Mouse (Mus musculus): ENCODE data around the gene Apobec4. TPM values are rescaled to one million over a fixed set of nuclear protein-coding genes. Genes with fewer than 3 reads are reported as not detected.
"Not testable (repeated sequence)": the region's sequence is repeated elsewhere in the genome, so short reads cannot be mapped to it uniquely, and the experiment has no call there.

Apobec4 gene
- polyA plus RNA-seq, 1 experiment: not detected

DNA sequence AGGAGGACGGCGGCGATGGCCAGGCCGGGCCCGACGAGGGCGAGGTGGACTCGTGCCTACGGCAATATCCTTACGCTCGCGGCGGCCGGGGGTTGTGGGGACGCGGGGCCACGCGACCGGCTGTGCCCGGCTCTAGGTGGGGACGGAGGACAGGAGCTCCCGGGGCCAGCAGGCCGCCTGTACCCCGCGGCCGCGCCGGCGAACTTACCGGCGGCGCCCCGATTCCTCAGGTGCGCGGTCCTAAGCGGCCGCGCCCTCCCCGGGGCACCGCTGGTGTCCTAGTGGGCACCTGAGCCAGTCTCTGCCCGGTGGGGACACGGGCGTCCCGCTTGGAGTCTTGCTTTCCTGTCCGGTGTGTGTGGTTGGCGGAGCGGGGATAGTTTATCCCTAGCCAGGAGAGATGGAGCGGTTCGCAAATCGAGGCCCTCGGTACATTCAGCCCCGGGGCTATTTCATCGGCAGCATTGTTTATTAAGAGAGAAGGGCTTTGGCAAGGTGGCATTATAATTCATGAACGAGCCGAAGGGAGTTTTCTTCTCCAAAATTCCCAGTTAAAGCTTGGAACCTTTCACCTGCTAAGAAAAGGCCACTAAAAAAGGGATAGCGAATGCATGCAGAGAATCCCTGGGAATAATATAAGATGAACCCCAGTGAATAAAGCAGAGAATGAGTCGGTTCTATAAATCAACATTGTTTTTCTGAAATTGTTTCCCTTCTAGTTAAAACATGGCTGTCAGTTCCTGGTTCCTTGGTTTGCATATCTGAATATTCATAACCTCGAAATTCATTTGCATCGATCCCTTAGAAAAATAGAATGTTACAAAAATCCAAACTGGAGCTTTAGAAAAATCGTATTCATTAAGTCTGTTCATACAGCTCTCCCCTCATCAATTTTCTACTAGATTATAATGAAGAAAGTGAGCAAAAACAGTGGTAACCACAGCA, 16.7 kb downstream of the Apobec4 start:
- DNase-seq (ENCODE audit: low spot score): no peak

DNA sequence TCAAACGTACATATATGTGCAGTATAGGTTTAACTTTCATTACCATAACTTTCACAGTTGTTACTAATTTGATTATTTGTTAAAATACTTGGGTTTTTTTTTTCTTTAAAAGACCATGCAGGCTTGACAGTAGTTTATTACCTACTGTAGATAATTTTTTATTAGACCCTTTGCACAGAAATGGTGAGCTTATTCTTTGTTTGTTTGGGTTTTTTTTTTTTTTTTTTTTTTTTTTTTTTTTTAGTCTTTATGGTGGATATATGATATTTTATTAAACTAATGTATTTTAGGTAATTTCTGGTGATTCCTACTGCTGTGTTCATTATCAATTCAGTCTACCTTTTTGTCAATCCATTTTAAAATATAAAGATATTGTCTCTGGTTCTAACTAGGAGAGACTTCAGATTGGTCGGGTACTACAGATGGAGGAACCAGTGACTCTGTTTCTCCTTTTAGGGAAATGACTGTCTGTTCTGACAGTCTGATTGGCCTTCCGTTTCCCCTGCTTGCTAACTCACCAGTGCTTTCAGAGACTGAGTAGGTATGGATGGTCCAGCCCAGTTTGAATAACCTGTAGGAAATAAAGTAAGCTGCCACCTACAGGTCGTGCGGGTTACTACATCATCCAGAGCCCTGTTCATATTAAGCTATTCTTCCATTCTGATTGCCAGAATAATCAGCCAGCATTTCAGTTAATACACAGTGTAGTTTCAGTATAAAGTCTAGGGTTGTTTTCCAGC, 17.6 kb downstream of the Apobec4 start:
- peak; percentile 37 for DNase-seq (ENCODE audit: low spot score)

DNA sequence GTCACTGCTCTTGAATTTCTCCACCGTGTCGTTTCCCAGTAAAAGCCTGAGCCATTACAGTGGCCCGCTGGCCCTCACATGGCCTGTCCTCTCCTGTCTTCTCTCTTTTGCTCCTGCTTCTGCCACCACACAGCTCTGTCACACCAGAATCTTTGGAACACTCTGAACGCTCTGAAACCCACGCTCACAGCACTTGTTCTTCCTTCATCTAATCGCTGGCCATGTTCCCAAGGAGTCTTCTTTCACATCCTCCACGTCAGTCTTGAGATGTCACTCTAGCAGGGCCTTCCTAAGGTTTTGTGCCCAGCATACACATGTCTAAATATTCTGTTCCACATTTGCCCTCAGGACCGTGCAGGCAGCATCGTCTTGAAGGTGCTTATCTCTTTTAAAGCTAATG, 20.7 kb downstream of the Apobec4 start:
- no peak for DNase-seq (ENCODE audit: low spot score)

DNA sequence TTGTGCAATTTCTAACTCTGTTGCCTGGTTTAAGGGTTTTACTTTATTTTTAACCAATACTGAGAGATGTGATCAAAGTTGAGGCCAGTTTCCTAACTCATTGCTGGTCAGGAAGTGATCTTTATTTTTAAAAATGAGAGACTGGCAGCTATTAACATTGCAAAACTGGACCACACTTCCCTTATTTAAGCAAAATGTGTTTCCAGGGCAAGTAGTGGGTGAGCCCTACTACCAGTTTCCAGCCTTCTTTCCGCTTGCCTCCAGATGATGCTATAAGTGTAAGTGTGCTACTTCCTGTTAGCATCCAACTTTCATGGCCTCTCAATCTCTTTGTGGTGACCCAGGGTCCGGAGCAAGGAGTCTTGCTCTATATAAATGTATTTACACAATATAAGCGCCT, 24.2 kb downstream of the Apobec4 start:
- DNase-seq (ENCODE audit: low spot score): not testable (repeated sequence)

DNA sequence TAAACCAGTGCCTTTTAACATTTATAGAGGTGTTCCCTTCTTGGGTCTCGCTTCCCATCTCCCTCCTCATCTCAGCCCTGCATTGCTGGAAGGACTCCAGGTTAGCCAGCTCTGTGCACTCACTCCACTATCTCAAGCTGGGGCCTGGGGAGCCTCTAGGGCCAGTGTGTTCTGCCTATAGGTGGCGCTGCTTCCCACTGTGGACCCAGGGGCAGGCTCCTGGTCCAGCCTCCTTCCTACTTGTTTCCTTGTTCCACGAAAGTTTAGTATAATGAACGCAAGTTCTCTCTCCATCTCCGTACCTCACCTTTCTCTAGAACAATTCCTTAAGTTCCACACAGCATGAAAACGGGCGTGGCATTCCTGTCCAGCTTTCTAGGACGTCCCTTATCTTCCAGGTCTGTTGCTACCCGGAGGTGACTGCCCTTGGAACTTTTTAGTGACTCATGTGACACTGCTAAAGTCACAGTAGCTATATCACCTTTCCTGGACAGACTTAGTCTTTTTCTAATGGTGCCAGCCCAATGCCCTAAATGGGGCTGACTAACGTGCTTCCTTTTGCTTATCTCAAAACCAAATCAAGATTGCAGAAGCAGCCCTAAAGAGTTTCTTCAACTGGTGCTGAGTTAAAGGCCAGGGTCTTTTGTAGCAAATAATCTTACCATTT, 28.9 kb downstream of the Apobec4 start:
- DNase-seq (ENCODE audit: low spot score): peak; percentile 34

DNA sequence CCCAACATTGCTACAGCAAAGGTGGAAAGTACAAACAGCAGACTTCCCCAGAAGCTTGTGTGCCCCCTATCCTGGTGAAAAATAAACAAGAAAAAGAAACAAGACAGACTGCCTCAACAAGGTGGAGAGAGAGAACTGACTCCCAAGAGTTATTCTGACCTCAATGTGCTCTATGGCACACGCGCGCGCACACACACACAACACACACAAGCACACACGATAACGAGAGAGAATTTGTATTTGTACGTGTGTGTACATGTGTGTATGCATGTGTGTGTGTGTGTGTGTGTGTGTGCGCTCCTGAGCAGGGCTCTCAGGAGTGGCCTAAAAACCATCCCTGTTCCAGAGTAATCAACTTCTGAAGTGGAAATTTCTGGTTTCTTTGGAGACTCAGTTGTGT, 34.3 kb downstream of the Apobec4 start:
- DNase-seq (ENCODE audit: low spot score): no peak

DNA sequence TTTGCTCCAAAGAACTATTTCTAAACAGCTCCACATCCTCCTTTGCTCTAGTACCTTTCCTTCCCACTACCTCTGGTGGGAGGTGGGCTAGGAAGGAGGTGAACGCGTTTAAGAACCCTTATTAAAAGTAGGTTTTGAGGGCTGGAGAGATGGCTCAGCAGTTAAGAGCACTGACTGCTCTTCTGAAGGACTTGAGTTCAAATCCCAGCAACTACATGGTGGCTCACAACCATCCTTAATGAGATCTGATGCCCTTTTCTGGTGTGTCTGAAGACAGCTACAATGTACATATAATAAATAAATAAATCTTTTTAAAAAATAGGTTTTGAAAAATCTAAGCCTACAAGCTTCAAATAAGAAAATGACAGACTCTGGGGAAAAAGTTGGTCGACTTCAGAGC, 35.1 kb downstream of the Apobec4 start:
- DNase-seq (ENCODE audit: low spot score): not testable (repeated sequence)

DNA sequence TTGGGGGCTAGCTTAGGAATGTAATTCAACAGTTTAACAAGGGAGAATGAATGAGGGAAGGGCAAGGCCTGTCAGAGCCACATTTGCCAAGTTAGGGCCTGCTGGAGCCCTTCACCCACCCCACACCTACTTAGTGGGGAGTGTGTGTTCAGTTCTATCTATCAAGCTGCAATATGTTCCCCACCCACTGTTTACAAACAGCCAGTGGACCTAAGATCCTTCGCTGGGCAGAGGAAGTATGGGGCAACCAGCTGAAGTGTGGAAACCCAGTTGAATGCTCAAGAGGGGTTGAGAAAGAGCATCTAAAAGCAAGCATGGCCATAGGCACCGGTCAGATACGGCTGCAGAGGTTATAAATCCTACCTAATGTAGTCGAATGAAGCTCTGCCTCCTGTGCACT, 36.6 kb downstream of the Apobec4 start:
- DNase-seq (ENCODE audit: low spot score): no peak

DNA sequence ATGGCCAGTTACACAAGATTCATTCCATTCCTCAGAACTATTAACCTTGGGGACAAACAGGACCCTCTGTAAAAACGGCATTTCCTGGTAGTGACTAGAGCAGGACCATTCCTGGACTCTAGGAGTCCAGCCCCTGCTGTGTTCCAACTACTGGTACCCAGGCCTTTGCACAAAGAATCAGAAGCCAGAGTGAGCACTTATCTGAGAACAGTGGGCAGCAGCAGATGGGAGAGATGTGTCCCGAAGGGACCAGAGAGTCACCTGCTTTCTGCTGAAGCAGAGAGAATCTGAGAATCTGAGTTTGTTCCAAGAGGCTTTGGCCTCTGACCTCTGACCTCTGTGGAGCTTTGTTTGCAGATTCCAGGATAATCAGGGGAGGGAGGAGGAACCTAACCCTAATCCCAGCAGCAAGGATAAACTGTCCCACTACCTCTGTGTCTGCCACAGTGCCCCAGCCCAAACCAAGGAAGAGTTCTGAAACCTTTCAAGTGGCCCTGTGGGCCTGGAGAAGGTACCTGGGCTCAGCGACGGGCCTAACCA, 37.8 kb downstream of the Apobec4 start:
- DNase-seq (ENCODE audit: low spot score): no peak

DNA sequence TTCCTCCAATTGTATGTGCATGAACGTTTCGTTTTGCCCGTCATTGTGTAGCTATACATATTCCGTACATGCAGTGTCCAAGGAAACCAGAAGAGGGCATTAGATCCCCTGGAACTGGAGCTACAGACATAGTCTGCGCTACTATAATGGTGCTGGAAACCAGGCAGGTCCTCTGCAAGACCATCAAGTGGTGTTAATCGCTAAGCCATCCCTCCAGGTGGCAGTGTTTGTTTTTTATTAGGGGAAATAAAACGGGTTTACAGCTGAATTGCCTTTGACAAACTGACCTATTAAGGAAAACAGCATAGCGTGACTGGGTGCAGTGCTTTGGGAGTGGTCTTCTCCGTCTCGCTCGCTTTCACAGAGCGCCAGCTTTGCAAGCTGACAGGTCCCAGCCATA, 39.9 kb downstream of the Apobec4 start:
- DNase-seq (ENCODE audit: low spot score): no peak

DNA sequence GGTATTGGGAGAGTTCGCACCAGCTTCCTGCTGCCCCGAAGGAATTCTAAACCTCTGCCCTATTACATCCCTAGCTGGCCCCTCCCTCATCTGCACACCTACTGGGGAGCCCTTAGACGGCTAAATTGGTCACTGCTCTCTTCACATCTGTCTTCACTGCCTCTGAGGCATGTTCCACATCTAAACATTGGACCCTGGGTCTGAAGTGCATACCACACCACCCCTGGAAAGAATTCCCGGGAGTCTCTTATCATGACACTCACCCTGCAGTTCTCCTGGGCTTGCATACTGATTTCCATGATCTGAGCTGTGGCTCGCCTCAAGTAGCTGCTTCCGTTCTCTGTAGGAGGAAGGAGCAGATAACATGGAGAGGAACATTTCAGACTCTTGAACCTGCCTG, 40.5 kb downstream of the Apobec4 start:
- no peak for DNase-seq (ENCODE audit: low spot score)

DNA sequence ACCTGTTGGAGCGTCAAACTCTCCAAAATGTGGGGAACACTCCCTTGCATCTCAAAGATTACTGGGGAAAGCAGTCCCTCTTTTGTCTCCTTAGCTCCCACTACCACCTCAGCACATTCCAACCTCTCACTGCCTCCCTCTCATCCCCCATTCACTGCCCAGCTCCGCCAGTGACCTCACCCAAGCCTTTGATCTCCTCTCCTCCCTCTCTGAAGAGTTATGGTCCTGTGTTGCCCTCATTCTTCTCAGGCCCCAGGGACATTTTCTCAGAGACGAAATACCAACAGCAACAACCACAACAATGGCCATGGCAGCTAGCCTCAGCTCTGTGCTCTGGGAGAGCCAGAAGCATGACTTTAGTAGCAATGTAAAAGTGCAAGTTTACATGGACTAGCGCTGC, 40.9 kb downstream of the Apobec4 start:
- no peak for DNase-seq (ENCODE audit: low spot score)

DNA sequence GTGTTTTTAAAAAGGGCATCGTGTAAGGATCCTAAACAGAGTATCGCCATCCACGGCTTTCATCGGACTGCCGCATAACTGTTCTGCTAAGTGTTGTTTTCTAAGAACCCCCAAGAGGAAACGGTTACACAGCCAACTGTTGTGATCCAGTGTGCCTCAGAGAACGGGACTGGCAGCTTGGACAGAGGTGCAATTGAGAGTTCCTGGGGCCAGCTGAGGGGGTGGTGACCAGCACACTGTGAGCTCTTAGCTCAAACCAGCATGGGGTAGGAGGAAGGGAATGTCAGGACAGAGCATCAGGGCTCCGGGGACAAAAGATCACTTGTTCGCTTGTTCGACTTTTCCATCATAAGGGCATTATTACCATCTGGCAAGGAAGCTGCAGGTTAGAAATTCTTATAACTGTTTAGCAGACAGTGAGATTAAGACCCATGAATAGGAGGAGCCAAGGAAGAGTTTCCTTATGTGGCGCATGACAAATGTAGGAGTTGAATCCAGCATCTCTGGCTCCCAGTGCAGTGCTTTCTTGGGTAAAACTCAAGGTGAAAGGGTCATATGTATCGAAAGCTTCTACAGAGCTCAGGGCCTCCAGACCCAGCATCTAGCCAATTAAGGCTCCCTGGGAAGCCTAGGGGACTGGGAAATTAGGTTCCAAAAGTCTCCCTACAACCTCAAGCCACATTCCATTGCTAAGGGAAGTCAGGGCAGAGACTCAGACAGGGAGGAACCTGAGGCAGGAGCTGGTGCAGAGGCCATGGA, 42.6 kb downstream of the Apobec4 start:
- DNase-seq (ENCODE audit: low spot score): no peak

DNA sequence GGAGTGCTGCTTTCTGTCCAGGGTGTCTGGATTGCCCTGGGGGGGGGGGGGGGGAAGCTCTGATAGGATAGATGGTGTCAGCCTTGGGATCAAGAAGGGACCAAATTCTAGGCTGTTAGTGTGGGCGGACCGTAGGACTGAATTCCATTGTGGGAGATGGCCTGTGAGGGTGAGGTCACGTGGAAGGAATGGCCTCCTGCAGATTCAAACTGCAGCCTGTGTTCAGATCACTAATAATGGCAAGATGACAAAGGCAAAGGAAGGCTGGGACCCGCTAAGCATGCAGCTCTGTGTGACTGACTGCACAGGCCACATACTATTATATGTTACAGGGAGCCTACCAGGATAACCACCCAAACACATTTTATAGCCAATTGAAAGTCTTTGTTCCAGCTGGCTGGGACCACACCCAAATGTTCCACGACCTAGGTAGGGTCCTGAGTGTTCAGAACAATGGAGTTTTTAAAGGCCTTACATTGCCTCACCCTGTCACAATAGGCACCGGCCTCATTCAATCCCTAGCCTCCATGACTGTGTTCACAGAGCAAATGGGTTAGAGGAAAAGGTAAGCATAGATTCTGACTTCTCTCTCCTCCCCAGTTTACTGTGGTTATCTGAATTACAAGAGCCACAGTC, 43.3 kb downstream of the Apobec4 start:
- DNase-seq (ENCODE audit: low spot score): no peak

DNA sequence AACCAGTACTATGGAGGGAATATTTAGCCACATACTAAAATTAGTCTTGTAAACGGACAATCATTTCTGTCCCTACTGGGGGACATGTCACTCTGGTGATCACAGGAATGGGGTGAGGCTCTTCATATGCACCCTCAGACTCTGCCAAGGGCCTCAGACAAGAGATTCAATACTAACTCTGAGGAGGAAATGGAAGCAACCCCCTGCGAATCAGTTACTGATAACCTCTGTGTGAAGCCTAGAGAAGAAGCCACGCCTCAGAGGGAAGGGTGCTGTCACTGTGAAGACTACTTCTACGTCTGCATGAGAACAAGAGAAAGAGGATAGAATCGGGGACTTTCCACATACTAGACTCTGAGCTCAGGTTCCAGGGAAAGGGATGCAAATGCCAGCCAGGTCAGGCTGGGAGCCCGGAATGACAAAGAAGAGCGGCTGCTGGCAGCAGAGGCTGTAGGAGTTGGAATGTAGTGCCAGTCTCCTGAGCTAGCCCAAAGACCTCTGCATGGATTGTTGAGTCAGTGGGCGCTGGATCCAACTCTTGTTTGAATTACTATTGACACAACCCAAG, 45.4 kb downstream of the Apobec4 start:
- DNase-seq (ENCODE audit: low spot score): no peak

DNA sequence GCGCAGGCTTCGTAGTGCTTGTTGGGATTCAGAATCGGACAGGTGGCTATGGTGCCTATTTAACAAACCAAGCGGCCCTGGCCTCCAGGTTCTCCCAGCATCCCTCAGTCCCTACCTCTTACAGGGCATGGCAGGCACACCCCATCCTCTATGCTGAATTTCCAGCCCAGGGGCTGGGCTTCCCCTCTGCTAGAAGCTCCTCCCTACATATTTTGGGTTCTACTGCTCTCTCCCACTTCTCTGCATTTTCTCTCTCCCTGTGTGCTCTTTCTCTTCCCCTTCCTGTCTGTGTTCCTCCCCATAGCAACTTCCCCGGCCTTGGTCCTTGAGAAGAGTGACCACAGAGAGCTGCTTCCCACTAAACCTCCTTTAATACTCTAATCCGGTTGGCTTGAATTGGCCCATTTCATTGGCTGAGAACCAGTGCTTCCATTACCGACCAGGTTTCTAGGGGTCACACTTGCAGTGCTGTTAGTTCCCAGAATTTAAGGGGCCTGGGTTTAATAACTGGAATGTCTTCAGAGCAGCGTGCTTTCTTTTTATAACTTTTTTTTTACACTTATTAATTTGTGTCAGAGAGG, 46.4 kb downstream of the Apobec4 start:
- DNase-seq (ENCODE audit: low spot score): no peak

DNA sequence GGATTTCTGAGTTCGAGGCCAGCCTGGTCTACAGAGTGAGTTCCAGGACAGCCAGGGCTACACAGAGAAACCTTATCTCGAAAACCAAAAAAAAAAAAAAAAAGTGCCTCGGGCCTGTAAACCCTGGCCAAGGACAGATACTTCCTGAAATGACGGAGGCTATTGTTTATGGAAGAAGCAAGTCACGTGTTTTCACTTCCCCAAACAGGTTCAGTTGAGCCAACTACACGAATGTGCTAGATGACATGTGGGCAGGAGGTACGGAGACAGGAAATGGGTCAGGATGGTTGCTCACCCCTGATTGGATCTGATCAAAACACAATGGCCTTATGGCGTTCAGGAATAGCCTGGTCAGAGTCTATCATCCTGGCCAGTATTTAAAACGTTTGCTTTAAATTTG, 47.8 kb downstream of the Apobec4 start:
- DNase-seq (ENCODE audit: low spot score): no peak

DNA sequence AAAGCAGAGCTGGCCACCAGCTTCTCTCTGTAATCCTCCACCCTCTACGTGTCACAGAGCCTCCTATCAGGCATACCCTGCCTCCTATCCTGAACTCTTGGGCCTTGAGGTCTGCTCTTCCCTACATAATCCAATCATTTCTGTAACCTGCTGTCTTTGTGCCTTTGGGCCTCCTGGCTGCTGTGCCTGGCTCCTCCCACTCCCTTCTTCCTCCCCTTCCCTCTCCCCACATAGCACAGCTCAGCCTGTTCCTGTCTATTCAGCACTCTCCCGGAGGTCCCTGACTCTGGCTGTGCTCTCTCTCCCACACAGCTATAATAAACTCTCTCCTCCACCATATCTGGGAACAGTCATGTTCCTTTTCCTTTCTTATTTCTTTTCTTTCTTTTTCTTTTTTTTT, 49.5 kb downstream of the Apobec4 start, which contains the start of gene Ncf2:
Gene Ncf2, plus strand, starts transcription at position 298 of the 400 bp plus-strand sequence.
- DNase-seq (ENCODE audit: low spot score): no peak

DNA sequence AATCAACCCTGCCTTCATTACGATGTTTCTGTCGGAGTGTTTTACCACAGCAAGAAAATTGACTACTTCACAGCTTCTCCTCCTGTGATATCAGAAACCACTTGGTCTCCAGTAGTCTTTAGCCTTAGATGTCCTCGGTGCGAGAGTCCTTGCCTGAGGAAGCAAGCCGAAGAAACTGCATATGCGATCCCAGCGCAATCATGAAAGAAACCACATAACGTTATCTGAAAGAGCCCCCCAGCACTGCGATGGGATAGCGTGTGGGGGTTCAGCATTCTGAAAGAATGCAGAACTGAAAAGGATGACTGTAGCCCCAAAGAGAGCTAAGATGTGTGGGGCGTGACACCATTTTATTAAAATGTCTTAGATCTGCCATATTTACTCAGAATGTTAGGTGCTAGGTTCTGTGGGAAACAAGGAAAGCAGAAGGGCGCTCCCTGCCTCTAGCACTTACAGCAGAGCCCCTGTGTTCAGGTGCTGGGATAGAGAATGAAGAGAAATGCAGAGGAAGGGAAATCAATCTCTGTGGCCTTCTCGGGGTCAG, 50.4 kb downstream of the Apobec4 start:
- no peak for DNase-seq (ENCODE audit: low spot score)

DNA sequence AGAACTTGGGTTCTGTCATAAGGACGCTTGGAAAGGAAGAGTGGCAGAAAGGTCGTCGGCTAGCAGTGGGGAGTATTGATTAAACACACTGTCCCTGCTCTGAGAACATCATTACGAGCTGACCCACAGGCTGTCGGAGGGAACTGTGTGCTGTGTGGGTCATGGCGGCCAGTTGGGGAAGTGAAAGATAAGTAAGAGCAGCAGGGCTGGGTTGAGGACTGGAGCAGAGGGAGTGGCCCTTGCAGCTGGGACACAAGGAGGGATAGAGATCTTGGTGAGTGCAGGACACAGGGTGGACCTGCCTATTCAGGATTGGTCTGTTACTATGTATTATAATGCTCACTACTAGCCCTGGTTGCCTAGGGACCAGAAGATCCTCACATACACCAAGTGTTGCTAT, 54.6 kb downstream of the Apobec4 start:
- no peak for DNase-seq (ENCODE audit: low spot score)

All from urinary bladder, adult 2 months (tissue).